Mouse (Mus musculus): ENCODE results near the gene Adra1b.

DNA sequence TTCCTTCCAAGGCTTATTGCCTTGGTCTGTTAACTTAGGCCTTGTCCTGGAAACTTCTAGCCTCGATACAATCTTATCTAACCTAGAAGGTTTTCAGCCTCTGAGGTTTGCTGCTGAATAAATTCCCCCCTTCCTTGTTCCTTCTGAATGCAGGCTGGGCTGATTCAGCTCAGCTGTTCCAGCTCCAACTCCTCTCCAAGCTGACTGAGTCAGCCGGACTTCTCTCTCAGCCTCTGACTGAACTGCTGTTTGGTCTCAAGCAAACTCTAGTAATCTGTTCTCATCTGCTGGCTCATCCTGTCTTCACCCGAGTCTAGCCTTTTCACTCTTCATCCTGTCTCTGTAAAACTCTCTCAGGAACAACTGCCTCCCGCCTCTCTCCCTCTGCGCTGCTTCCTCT is 121.5 kb downstream of the Adra1b start:
- TF ChIP-seq CTCF (IDR thresholded peaks at IDR 0.05; ENCODE audit: control insufficient read depth, insufficient read depth, low read length) = no peak
- no peak for TF ChIP-seq POLR2A (IDR thresholded peaks at IDR 0.05; ENCODE audit: borderline replicate concordance, control insufficient read depth, low read depth, low read length)
